Mouse (Mus musculus) heart, adult 2 months (tissue): Measurements from ENCODE around the gene Fars2.

Experiments
- CTCF ChIP-seq: fragments of 200-600 bp; IDR thresholded peaks from 2 replicates; pipeline ENCODE4 v1.8.1; 2022; ENCODE audit warnings: antibody characterized with exemption, mild to moderate bottlenecking, moderate library complexity
- POLR2A ChIP-seq: fragments of 200-500 bp; IDR thresholded peaks from 2 replicates; pipeline ENCODE4 v1.6.1; 2011; ENCODE audit warnings: mild to moderate bottlenecking, low read depth, low read length, control low read depth; ENCODE audit not compliant: insufficient read depth

DNA sequence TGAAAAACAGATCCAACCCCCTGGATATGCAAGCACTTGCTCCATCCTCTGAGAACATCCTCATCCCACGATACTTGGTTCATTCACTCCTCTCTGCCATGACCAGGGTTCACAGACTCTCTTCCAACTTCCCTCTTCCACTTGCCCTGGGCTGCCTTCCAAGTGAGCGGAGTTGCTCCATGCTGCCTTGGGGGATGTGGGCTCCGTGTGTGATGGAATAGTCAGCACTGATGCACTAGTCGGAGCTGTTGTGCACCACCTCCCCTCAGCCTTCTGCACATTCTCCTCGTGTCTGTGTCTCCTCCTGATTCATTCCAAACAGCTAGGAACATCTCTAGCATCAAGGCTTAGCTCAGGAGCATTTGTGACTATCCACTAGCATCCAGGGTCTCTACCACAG is 389.1 kb downstream of the Fars2 start:
- TF ChIP-seq CTCF, result no peak
- no peak for TF ChIP-seq POLR2A
